Mouse (Mus musculus) naive thymus-derived CD4-positive, alpha-beta T cell, adult 2 months (primary cell): ENCODE measurements around the gene Vmn1r227.

Experiments used
- DNase-seq: peaks from one replicate; pipeline ENCODE4 v3.0.0-alpha.2; 2011; ENCODE audit warnings: low read depth

The Vmn1r227 gene

DNA sequence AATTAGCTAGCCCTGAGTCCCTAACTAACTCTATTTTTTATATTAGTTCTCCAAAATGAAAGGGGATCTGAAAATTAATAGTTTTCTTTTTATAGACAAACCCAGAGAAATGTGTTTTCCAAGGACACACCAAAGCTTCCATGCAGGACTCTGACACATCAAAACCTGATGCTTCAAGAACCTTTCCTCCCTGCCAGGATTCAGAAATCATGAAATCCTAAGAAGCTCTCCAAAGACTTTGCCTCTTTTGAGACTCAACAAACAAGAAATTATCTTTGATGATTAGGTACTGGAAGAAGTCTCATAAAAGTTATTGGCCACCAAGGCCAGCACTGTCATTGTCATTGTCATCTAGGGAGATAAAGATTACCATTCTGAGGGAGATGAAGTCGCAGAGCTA, at the start of gene Vmn1r227:
Gene Vmn1r227, plus strand, starts transcription at position 301 of the 400 bp plus-strand sequence.
- DNase-seq: no peak

DNA sequence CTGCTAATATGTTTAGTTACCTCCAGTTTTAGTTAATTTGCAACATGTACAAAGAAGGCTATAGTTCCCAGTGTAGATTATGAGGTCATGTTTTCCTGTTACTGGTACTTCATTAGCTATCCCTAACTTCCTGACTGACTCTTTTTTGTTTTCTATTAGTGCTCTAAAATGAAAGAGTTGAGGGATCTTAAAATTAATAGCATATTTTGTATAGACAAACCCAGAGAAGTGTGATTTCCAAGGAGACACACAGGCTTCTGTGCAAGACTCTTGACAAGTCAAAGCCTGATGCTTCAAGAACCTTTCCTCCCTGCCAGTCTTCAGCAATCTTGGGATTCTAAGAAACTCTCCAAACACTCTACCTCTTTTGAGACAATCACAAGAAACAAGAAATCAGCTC, 47.1 kb upstream of the Vmn1r227 start, which contains the start of gene Vmn1r226:
Gene Vmn1r226, plus strand, starts transcription at position 301 of the 400 bp plus-strand sequence.
- no peak for DNase-seq

DNA sequence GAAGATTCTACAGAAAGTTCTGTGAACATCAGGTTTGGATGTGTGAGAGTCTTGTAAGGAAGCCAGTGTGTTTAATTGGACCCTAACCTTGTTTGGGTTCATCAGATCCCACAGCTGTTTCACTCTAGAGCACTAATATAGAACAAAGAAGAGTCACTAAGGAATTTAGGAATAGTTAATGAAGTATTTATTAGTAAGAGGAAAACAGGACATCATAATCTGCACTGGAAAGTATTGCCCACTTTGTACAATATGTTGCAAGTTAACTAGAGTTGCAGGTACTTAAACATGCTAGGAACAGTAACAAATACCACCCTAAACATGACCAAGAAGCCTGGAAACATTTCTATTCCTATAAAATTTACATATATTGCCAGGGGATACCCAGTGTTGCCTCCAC, 56.4 kb downstream of the Vmn1r227 start, which contains the start of gene Vmn1r228:
Gene Vmn1r228, minus strand, starts transcription at position 101 of the 400 bp plus-strand sequence.
- DNase-seq: no peak
